Mouse (Mus musculus) left cerebral cortex, adult 2 months (tissue): ENCODE results near the gene Supt7l. TPM values are rescaled to one million over a fixed set of nuclear protein-coding genes. Genes with fewer than 3 reads are reported as not detected.

Experiments
- DNase-seq, 2 experiments: peaks; one replicate each; pipeline ENCODE4 v3.0.0; 2021 to 2022; ENCODE audit warnings: low spot score in 2 of 2, mixed read lengths in 1 of 2; ENCODE audit errors: extremely low spot score in 1 of 2
- H3K27ac ChIP-seq: fragments of 200-600 bp; 2 replicates; pipeline ENCODE4 v1.8.1; 2022
- H3K4me3 ChIP-seq: fragments of 200-600 bp; 2 replicates; pipeline ENCODE4 v1.8.1; 2022
- CTCF ChIP-seq: fragments of 200-600 bp; IDR thresholded peaks from 2 replicates; pipeline ENCODE4 v1.8.1; 2022; ENCODE audit warnings: antibody characterized with exemption, mild to moderate bottlenecking, moderate library complexity
- intact Hi-C: fragments of 180-260 bp; cut with DNase I; formaldehyde crosslinking; loops from one replicate; pipeline ENCODE4 v1.15.1; 2025
- total RNA-seq, 2 experiments: library from RNA; stranded (reverse); gene quantifications; 2 replicates each; pipeline ENCODE4 v1.2.3; 2021

Gene Supt7l
- total RNA-seq, 2 experiments from 2014 or later, result 16.3 to 18.4 TPM

GRCm38 (mm10) chr5:31489116-31489769 is 38.4 kb downstream of the Supt7l start:
- H3K27ac ChIP-seq, result no peak overlapping the region
- TF ChIP-seq CTCF, result no peak
- no peak overlapping the region for H3K4me3 ChIP-seq
- no peak for DNase-seq
- intact Hi-C loops, result no loop called here

DNA sequence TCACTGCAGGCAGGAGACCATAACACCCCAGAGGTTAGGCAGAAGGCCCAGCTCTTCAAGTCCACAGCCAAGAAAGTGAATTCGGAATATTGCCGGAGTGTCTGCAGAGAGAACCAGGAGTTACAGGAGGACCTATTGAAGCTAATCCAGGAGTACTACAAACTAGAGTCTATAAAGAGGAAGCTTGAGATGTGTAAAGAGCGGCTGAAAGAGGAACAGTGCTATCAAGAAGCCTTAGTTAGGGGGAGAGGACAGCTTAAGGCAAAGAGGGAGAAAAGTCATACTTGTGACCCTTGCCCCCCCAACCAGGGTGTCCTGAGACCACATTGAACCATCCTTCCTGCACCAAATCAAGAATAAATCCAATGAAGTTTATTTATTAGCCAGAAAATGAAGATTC is 39.7 kb downstream of the Supt7l start:
- intact Hi-C loops, result no loop called here
- Histone ChIP-seq H3K27ac (no peak overlapping the region), H3K4me3 (no peak overlapping the region)
- no peak for DNase-seq
- no peak for TF ChIP-seq CTCF

GRCm38 (mm10) chr5:31485440-31485839 is 42.2 kb downstream of the Supt7l start, which contains the start of gene 4930548H24Rik:
Gene 4930548H24Rik (plus strand): TSS chr5:31485740.
- TF ChIP-seq CTCF, result no peak
- DNase-seq, result no peak
- intact Hi-C loops, result no loop called here
- Histone ChIP-seq H3K27ac (no peak within 1 kb of the TSS), H3K4me3 (no peak within 1 kb of the TSS)

GRCm38 (mm10) chr5:31480536-31480935 is 47.1 kb downstream of the Supt7l start:
- Histone ChIP-seq H3K27ac (no peak overlapping the region; the same call in 1 of the 2 replicates), H3K4me3 (no peak overlapping the region)
- intact Hi-C loops, result no loop called here
- no peak for TF ChIP-seq CTCF
- no peak for DNase-seq

DNA sequence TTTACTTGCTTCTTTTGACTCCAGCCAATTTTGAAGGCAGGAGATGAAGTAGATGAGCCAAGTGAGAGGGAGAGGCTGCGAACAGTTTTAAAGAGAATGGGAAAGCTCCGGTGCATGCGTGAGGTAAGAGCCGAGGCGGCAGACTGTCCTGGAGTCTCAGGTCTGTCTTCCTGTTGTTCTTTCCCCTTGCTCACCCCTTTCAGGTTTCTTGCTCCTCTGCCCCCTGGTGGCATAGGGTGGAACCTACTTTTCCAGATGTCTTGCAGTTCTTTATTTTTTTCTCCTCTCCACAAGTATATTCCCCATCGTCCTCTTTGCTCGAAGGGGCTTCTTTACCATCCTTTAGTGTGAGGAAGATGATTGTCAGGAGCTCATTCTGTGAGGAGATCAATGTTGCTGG is 57.3 kb downstream of the Supt7l start:
- H3K4me3 ChIP-seq, result no peak overlapping the region
- intact Hi-C loops, result no loop called here
- DNase-seq, result peak; percentile 30 to 50
- peak; percentile 70 for TF ChIP-seq CTCF
- no peak overlapping the region for H3K27ac ChIP-seq

DNA sequence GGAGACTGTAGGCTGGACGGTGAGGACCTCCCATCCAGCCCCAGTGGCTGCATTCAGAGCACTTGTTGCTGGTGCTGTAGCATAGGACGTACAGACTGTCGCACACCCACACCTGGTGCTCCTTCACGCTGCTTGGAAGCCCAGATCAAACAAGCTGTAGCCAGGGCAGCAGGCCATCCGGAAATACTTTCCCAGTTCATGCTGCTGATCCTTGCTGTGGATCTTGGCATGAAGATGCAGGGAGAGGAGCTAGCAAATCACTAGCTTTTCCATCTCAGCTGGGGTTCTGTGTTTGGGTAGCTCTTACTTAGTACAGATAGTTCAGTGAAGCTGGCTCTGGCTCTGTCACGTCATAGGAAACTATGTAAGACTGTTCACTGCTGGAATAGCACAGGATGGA is 57.9 kb downstream of the Supt7l start:
- H3K27ac ChIP-seq, result no peak overlapping the region
- TF ChIP-seq CTCF, result no peak
- intact Hi-C loops, result no loop called here

GRCm38 (mm10) chr5:31467798-31468197 is 59.8 kb downstream of the Supt7l start:
- intact Hi-C loops, result no loop called here
- no peak overlapping the region for H3K27ac ChIP-seq
- H3K4me3 ChIP-seq, result no peak overlapping the region
- DNase-seq, result no peak
- TF ChIP-seq CTCF, result no peak

More for the DNA sequence above, 57.9 kb downstream of the Supt7l start:
- H3K4me3 ChIP-seq, result no peak overlapping the region
- no peak for DNase-seq

Other genes with a start within 250 kb of the Supt7l start
- gene Ift172, start 236.7 kb downstream of the Supt7l start, total RNA-seq, result 100 to 1,000 TPM; 106 to 107 TPM
- 100 to 1,000 TPM; 147 to 157 TPM for gene Fndc4, start 231.7 kb downstream of the Supt7l start, total RNA-seq
- gene Gckr, start 230.4 kb downstream of the Supt7l start, total RNA-seq, result not detected
- gene Zfp512, start 75.4 kb downstream of the Supt7l start, total RNA-seq, result 10 to 100 TPM; 50.4 to 53.3 TPM
- under 1 TPM in 1 of 2 experiments, not detected in 1; 0.27 TPM for gene 4930548H24Rik, start 42.1 kb downstream of the Supt7l start, total RNA-seq
- 10 to 100 TPM; 29.6 to 29.8 TPM for gene Gpn1, start 33.1 kb downstream of the Supt7l start, total RNA-seq
- 10 to 100 TPM; 49.3 TPM for gene Slc4a1ap, start 812 bp downstream of the Supt7l start, total RNA-seq
- gene Mrpl33, start 69.1 kb upstream of the Supt7l start, total RNA-seq, result 10 to 100 TPM; 75.2 to 86.7 TPM
- 1 to 10 TPM; 3.8 to 4.0 TPM for gene Rbks, start 169.8 kb upstream of the Supt7l start, total RNA-seq
- gene Babam2, start 169.9 kb upstream of the Supt7l start, total RNA-seq, result 10 to 100 TPM; 39.5 to 45.2 TPM